Mouse (Mus musculus) liver, embryonic 14.5 days (tissue): ENCODE measurements around the gene Patj.

Experiments
- CTCF ChIP-seq: IDR thresholded peaks from 2 replicates; pipeline ENCODE4 v1.5.1; 2016; ENCODE audit warnings: antibody characterized with exemption, low read depth, control low read depth
- EP300 ChIP-seq: IDR thresholded peaks from 2 replicates; pipeline ENCODE4 v1.6.1; 2016; ENCODE audit warnings: antibody characterized with exemption, low read depth

DNA sequence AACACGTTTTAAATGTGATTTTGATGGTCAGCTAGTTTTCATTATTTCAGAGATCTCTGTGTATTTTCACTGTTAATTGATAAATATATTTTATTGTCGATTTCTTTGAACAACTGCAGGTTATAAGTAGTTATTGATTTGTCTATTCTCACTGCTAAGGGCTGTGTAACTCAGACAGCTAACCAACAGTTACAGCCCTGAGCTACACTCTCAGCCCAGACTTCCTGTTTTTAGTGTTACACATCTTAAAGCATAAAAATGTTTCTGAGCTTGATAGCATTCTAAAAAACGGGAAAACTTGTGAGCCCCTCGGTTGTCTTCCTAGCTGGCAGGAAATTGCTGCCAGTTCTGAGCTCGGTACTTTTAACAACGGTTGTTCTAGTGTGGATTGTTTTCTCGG lies 75.8 kb downstream of the Patj start:
- TF ChIP-seq CTCF (no peak), EP300 (no peak)
